Mouse (Mus musculus) embryonic facial prominence, embryonic 11.5 days (tissue): ENCODE data around the gene Atf2. TPM values are rescaled to one million over a fixed set of nuclear protein-coding genes. Genes with fewer than 3 reads are reported as not detected.
"Not testable (repeated sequence)": the region's sequence is repeated elsewhere in the genome, so short reads cannot be mapped to it uniquely, and the experiment has no call there.

Experiments
- ATAC-seq: fragments of 200-750 bp; cut with Nextera tagmentation; replicated peaks from 2 replicates; pipeline ENCODE4 v1.8.0; 2017; ENCODE audit warnings: low read depth; ENCODE audit not compliant: insufficient number of reproducible peaks, low FRiP score, low TSS enrichment
- DNase-seq: peaks from one replicate; pipeline ENCODE4 v3.0.0-alpha.2; 2015; ENCODE audit warnings: low spot score
- H3K27ac ChIP-seq: fragments of 300-500 bp; sonication (generic); replicated peaks from 2 replicates; pipeline ENCODE4 v1.5.1; 2014; ENCODE audit warnings: mild to moderate bottlenecking, low read depth, low read length, control low read depth
- H3K27me3 ChIP-seq: fragments of 300-500 bp; sonication (generic); 2 replicates; pipeline ENCODE4 v1.6.1; 2014; ENCODE audit warnings: mild to moderate bottlenecking, low read length, moderate library complexity, mixed read lengths; ENCODE audit not compliant: control insufficient read depth, insufficient read depth
- H3K36me3 ChIP-seq: fragments of 300-500 bp; sonication (generic); replicated peaks from 2 replicates; pipeline ENCODE4 v1.6.1; 2014; ENCODE audit warnings: low read depth, mild to moderate bottlenecking, low read length, moderate library complexity, mixed read lengths; ENCODE audit not compliant: control insufficient read depth, insufficient read depth
- H3K4me1 ChIP-seq: fragments of 300-500 bp; sonication (generic); 2 replicates; pipeline ENCODE4 v1.6.1; 2014; ENCODE audit warnings: low read length, mixed read lengths; ENCODE audit not compliant: control insufficient read depth, insufficient read depth
- H3K4me2 ChIP-seq: fragments of 300-500 bp; sonication (generic); 2 replicates; pipeline ENCODE4 v1.6.1; 2014; ENCODE audit warnings: low read depth, mild to moderate bottlenecking, control low read depth, low read length, moderate library complexity
- H3K4me3 ChIP-seq: fragments of 300-500 bp; sonication (generic); 2 replicates; pipeline ENCODE4 v1.5.1; 2014; ENCODE audit warnings: low read depth, low read length, control low read depth
- H3K9ac ChIP-seq: fragments of 300-500 bp; sonication (generic); replicated peaks from 2 replicates; pipeline ENCODE4 v1.6.1; 2014; ENCODE audit warnings: mild to moderate bottlenecking, control low read depth, low read length
- H3K9me3 ChIP-seq: fragments of 300-500 bp; sonication (generic); replicated peaks from 2 replicates; pipeline ENCODE4 v1.6.1; 2016; ENCODE audit warnings: mild to moderate bottlenecking, low read length, inconsistent platforms, mixed read lengths; ENCODE audit not compliant: control insufficient read depth
- WGBS: fragments of 180-500 bp; shearing (Covaris S2); extraction: QIAGEN DNeasy Blood & Tissue Kit; methylation state at CpG from one replicate; pipeline ENCODE4 v1.1.7; 2014; 5-methylcytosine and 5-hydroxymethylcytosine counted together
- polyA plus RNA-seq: library from polyadenylated mRNA; unstranded; fragments of >200 nt; fragmentation: Nextera tagmentation; extraction: Ambion mirVana; gene quantifications from 2 replicates; pipeline ENCODE4 v1.2.1, GENCODE M21; 2014

The Atf2 gene
- polyA plus RNA-seq, 1 experiment from 2014 or later = 81.6 TPM

DNA sequence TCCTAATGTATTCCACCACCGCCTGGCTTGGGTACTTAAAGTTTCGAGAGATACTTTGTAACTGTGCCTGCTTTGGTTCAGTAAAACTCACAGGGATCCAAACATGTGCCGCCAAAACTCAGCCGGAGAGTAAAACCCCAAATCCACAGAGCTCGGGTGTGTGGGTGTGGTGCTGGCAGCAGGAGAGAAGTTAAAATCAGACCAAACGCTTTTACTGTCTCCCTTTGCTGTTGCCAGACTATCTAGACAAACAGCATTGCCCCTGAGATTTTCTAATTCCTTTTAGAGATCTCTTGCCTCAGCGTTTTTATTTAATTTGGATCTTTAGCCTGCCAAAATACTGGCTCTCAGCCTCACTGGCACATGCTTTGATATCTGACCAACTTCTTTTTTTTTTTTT lies 27.2 kb upstream of the Atf2 start:
- H3K4me2 ChIP-seq = no peak overlapping the region
- no peak overlapping the region for H3K9ac ChIP-seq
- H3K4me1 ChIP-seq = no peaks in the 10 kb centered on the region
- no peaks in the 10 kb centered on the region for H3K36me3 ChIP-seq
- no peaks in the 10 kb centered on the region for H3K27me3 ChIP-seq
- no peak for ATAC-seq
- H3K27ac ChIP-seq = no peak overlapping the region
- H3K4me3 ChIP-seq = no peak overlapping the region
- WGBS = 77% methylated on average over 7 of the region's 7 CpGs
- DNase-seq = no peak
- no peaks in the 10 kb centered on the region for H3K9me3 ChIP-seq

- no peaks in the 10 kb centered on the region for H3K27me3 ChIP-seq
- WGBS = 82% methylated on average over 3 of the region's 3 CpGs
Observed at GRCm38 (mm10) chr2:73912264-73912663, 19.8 kb upstream of the Atf2 start.

DNA sequence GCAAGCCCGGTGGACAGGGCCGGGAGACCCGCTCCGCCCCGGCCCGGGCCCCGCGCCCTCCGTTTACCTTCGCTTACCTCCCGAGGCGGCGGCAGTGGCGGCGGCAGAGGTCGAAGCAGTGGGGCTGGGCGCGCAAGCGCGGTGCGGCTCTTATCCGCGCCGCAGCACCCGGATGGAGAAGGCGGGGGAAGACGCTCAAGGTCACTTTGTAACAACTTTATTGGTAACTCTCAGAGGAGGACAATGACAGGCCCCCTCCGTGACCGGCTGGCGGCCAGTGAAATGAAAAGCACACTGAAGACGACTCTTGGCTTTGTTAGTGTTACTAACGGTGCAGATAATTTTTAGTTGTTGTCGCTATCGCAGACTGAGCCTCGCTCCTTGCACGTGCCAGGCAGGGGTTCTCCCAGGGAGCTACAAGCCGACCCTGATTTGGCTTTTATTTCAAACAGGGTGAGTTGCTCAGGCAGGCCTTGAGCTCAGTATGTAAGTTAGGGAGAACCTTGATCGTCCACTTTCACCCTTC lies 18.8 kb upstream of the Atf2 start, which contains the start of gene Atp5g3:
TSS of gene Atp5g3 (minus strand) at position 152 of the 526 bp plus-strand sequence.
- H3K4me1 ChIP-seq = no peaks in the 10 kb centered on the region
- H3K9me3 ChIP-seq = no peaks in the 10 kb centered on the region
- peak within 1 kb of the TSS; percentile 99 for H3K4me3 ChIP-seq
- DNase-seq (peak; percentile 96), ATAC-seq (peak; percentile 84)
- peak within 1 kb of the TSS; percentile 98 for H3K9ac ChIP-seq
- 1% methylated on average over 38 of the region's 38 CpGs for WGBS
- no peaks in the 10 kb centered on the region for H3K27me3 ChIP-seq
- H3K4me2 ChIP-seq = peak within 1 kb of the TSS; percentile 79
- H3K36me3 ChIP-seq = peaks cover 22% of the 10 kb centered on the region
- H3K27ac ChIP-seq = peak within 1 kb of the TSS; percentile 88

More at GRCm38 (mm10) chr2:73912264-73912663, 19.8 kb upstream of the Atf2 start:
- Histone ChIP-seq H3K36me3 (peaks cover 16% of the 10 kb centered on the region), H3K27ac (no peak overlapping the region), H3K9ac (no peak overlapping the region), H3K4me3 (no peak overlapping the region), H3K4me1 (no peaks in the 10 kb centered on the region), H3K9me3 (no peaks in the 10 kb centered on the region), H3K4me2 (no peak overlapping the region)
- DNase-seq = no peak
- no peak for ATAC-seq

DNA sequence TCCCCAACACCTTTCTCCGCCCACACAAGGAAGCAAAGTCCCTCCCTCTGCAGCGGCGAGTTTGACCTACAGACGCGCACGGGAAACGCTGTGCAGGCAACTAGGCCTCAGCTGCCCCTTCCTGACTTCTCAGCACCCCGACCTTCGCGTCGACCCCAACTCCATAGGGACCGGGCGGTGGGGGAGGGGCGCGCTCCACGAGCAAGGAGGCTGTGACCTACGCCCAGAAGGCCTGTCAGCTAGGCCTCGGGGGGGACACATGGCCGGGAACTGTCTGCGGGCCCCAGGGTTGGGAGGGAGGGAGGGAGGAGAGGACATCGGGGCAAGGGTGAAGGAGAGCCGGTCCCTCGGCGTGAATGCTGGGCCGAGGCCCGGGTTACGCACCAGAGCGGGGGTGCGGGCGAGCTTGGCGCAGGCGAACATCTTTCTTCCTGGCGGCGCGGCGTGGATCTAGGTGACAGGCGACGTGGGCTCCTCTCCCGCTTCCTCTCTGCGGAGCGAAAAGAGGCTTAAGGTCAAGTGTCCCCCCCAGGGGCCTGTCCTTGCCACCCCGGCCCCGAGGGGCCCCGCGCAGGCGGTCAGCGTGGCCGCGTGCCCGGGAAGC lies 18.2 kb upstream of the Atf2 start:
- WGBS = under 1% methylated on average over 45 of the region's 50 CpGs
- H3K27me3 ChIP-seq = no peaks in the 10 kb centered on the region
- ATAC-seq = peak; percentile 72

GRCm38 (mm10) chr2:73909116-73909515 lies 16.7 kb upstream of the Atf2 start:
- 89% methylated on average over 2 of the region's 2 CpGs for WGBS
- H3K4me3 ChIP-seq = no peak overlapping the region
- no peak overlapping the region for H3K27ac ChIP-seq
- H3K36me3 ChIP-seq = peaks cover 22% of the 10 kb centered on the region
- H3K9ac ChIP-seq = no peak overlapping the region
- no peak overlapping the region for H3K4me2 ChIP-seq
- H3K27me3 ChIP-seq = no peaks in the 10 kb centered on the region
- H3K4me1 ChIP-seq = no peaks in the 10 kb centered on the region
- no peaks in the 10 kb centered on the region for H3K9me3 ChIP-seq
- ATAC-seq = no peak
- DNase-seq = no peak

More for the DNA sequence above, 18.2 kb upstream of the Atf2 start:
- Histone ChIP-seq H3K36me3 (peaks cover 22% of the 10 kb centered on the region), H3K27ac (peak overlapping the region; percentile 88), H3K9me3 (no peaks in the 10 kb centered on the region), H3K4me3 (peak overlapping the region; percentile 99), H3K4me2 (peak overlapping the region; percentile 79), H3K9ac (peak overlapping the region; percentile 98), H3K4me1 (no peaks in the 10 kb centered on the region)
- peak; percentile 50 for DNase-seq

GRCm38 (mm10) chr2:73904679-73905078 lies 12.2 kb upstream of the Atf2 start:
- not testable (repeated sequence) for H3K27me3 ChIP-seq, DNase-seq, H3K9me3 ChIP-seq, H3K9ac ChIP-seq, ATAC-seq, H3K4me1 ChIP-seq, H3K4me2 ChIP-seq, H3K27ac ChIP-seq, H3K4me3 ChIP-seq
- peaks cover 22% of the 10 kb centered on the region for H3K36me3 ChIP-seq

DNA sequence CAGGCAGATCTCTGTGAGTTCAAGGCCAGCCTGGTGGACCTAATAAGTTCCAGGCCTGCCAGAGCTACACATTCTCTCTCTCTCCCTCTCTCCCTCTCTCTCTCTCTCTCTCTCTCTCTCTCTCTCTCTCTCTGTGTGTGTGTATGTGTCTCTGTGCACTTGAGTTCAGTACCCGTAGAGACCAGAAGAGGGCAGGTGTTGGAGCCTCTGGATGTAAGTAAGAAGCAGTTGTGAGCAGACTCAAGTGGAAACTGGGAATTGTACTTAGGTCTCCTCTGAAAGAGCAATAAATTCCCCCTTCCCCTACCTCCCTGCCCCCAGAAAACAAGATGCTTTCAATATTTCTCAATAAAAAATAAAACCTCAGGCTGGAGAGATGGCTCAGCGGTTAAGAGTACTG lies 11.1 kb upstream of the Atf2 start:
- Histone ChIP-seq H3K27me3 (no peaks in the 10 kb centered on the region), H3K9ac (no peak overlapping the region), H3K9me3 (no peaks in the 10 kb centered on the region), H3K4me1 (no peaks in the 10 kb centered on the region), H3K4me3 (no peak overlapping the region), H3K4me2 (no peak overlapping the region), H3K36me3 (peaks cover 16% of the 10 kb centered on the region), H3K27ac (no peak overlapping the region)
- no peak for ATAC-seq
- no peak for DNase-seq
- 90% methylated on average over 2 of the region's 2 CpGs for WGBS

- H3K27ac ChIP-seq, ATAC-seq: not testable (repeated sequence)
- WGBS = 94% methylated on average over 3 of the region's 3 CpGs
Observed at GRCm38 (mm10) chr2:73902328-73902727, 9.9 kb upstream of the Atf2 start.

More at GRCm38 (mm10) chr2:73902328-73902727, 9.9 kb upstream of the Atf2 start:
- not testable (repeated sequence) for H3K4me2 ChIP-seq, H3K9me3 ChIP-seq, H3K4me3 ChIP-seq, H3K27me3 ChIP-seq, H3K36me3 ChIP-seq, DNase-seq, H3K4me1 ChIP-seq, H3K9ac ChIP-seq
